Mouse (Mus musculus) lung, postnatal 14 days (tissue): ENCODE measurements around the gene Slc30a4.
A peak's percentile ranks its signal among the peaks of the same experiment; 100 is the strongest.

Source experiments
- DNase-seq: peaks from one replicate; pipeline ENCODE4 v3.0.0; 2021

Slc30a4 gene

DNA sequence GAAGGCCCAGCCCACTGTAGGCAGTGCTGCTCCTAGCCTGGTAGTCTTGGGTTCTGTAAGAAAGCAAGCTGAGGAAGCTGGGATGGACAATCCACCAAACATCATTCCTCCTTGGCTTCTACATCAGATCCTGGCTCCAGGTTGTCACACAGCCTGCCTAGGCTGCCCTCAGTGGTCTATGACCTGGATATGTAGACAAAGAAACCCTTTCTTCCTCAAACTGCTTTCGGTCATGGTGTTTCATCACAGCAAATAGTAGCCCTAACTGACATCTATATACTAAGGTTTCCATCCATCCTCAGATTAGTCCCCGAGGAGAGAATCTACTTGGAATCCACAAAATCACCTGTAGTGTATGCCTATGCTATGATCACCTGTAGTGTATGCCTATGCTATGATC lies 27.3 kb downstream of the Slc30a4 start:
- DNase-seq: no peak

DNA sequence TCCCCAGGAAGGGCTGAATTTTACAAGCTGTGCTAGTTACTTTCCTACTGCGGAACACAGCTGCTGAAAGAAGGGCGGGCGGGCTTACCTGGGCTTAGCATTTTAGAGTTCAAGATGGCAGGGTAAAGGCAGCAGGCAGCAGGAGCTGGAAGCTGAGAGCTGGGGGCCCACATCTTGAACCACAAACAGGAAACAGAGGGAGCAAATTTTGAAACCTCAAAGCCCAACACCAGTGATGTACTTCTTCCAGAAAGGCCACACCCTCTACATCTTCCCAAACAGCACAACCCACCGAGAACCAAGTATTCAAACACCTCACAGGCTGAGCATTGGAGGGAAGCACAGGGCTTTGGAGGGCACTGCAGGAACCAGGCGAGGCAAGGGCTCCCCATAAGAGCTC lies 29.6 kb downstream of the Slc30a4 start:
- DNase-seq: no peak

- DNase-seq: no peak
Measured at GRCm38 (mm10) chr2:122671714-122672113, 30.7 kb downstream of the Slc30a4 start.

- DNase-seq: peak; percentile 42
Measured at GRCm38 (mm10) chr2:122667856-122668255, 34.6 kb downstream of the Slc30a4 start.

DNA sequence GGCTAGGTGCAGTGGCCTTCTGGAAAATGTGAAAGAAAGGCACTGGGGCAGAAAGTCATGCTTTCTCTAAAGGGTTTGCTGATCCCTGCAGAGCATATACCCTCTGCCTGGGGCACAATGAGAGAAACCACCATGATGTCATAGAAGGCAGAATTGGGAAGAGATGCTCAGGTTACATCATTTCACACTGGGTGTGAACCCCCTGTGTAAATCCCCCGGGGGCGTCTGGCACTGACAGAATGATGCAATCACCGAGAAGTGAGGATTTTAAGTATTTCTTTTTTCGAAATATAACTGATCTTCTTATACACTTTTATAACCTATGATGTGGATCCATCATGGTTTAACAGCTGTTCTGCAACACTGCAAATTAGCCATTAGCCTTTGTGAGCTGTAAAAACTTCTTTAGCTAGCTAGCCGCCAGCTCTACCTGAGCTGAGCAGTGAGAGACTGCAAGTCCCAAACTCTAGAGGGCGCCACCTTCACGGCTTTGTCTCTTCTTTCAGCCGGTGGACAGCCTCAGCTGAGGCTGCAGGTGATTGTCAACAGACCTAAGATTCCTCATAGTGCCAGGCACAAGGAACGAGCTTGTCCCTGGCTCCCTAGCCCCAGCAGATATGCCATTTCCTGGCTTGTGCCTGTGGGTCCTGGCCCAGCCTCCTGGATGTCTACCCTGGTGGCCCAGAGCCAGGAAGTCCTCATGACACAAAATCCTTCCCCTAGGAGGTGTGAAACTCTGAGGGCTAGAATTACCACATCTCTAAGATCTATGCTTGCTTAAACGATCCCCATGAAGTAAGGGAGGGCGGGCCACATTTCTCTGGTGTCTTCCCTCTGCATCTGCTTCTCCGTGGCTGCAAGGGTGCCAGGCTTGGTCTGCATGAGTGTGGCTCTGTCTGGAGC lies 36.2 kb downstream of the Slc30a4 start:
- DNase-seq: peak; percentile 58

- DNase-seq: no peak
Measured at GRCm38 (mm10) chr2:122665253-122665972, 37.0 kb downstream of the Slc30a4 start.

- DNase-seq: no peak
Measured at GRCm38 (mm10) chr2:122659825-122660224, 42.6 kb downstream of the Slc30a4 start.

- no peak for DNase-seq
Measured at GRCm38 (mm10) chr2:122657707-122658524, 44.5 kb downstream of the Slc30a4 start.

- DNase-seq: no peak
Measured at GRCm38 (mm10) chr2:122656767-122657166, 45.7 kb downstream of the Slc30a4 start.

DNA sequence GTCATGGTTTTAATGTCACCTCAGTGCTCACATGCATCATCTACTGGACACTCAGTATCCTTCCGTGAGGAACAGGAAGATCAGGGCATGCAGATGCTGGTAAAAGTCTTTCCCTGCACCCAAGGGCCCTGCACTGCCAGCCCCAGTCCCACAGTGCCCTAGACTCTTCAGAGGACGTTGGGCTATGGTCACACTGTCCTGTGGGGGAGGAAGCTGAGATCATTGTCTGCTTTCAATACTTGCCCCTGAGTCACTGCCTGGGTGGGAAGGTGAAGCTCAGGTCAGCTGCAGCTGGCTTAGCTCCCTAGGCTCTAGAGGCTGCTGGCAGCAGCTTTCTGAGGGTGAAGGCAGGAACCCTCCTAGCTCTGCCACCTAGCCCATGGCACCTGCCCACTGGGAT lies 46.4 kb downstream of the Slc30a4 start:
- DNase-seq: no peak

GRCm38 (mm10) chr2:122652096-122653084 lies 50.1 kb downstream of the Slc30a4 start:
- peak; percentile 24 for DNase-seq

GRCm38 (mm10) chr2:122638673-122639072 lies 63.8 kb downstream of the Slc30a4 start:
- DNase-seq: no peak

GRCm38 (mm10) chr2:122638029-122638428 lies 64.4 kb downstream of the Slc30a4 start:
- no peak for DNase-seq

DNA sequence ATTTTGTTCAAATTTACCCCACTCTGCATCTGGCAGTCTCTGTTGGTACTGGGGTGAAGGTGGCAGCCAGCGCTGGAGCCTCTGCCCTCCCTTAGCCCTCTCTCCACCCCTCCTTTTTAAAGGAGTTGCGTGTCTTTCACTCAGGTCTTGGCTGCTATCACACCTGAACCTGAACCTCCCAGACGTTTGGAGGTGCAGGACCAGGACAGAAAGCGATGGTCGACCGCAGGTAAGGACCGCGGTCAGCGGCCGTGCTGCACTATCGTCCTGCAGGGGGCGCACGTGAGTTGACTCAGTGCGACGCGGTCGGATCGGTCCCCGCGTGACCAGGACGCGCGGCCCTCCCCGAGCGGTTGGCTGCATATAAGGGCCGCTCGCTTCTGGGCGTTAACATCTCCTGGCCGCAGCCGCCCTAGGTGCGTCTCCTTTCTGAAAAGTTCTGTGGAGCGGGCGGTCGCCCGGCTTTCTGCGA lies 64.9 kb downstream of the Slc30a4 start:
- DNase-seq: peak; percentile 81

DNA sequence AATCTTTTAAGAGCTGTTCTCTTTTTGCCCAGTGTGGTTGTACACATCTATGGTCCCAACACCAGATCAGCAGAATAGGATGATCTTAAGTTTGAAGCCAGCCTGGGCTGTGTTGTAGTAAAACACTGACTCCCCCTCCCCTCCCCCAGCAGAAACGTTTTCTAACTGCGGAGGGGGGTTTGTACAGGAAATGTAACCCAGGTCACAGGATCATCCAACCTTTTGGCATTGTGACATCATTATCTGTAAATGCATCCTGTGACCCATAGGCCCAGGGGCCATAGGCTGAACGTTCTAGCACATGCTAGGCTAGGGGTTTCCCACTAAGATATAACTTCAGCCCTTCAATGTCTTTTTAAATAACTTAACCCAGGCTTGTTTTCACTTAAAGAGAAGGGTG lies 65.8 kb downstream of the Slc30a4 start, which contains the start of gene AA467197:
AA467197 (plus strand) TSS at position 301 of the 400 bp plus-strand sequence.
- no peak for DNase-seq
